Mouse (Mus musculus) small intestine, adult 2 months (tissue): ENCODE results near the gene Peg3.

Experiments used
- CTCF ChIP-seq: fragments of 200-500 bp; IDR thresholded peaks from 2 replicates; pipeline ENCODE4 v1.5.1; 2012; ENCODE audit warnings: low read depth, mild to moderate bottlenecking, control low read depth, inconsistent platforms, low read length, moderate library complexity, mixed read lengths; ENCODE audit not compliant: insufficient replicate concordance, insufficient read length; ENCODE audit errors: extremely low read depth
- POLR2A ChIP-seq: fragments of 200-500 bp; IDR thresholded peaks from 2 replicates; pipeline ENCODE4 v1.6.1; 2012; ENCODE audit warnings: low read depth, mild to moderate bottlenecking, control low read depth, inconsistent platforms, low read length, moderate library complexity

GRCm38 (mm10) chr7:6753440-6753839 is 23.2 kb upstream of the Peg3 start:
- TF ChIP-seq POLR2A (no peak), CTCF (no peak)
